Mouse (Mus musculus): Measurements from ENCODE around the gene Chd2. TPM values are rescaled to one million over a fixed set of nuclear protein-coding genes. Genes with fewer than 3 reads are reported as not detected.
A peak's percentile ranks its signal among the peaks of the same experiment; 100 is the strongest.

Chd2 gene
- polyA plus RNA-seq, 1 experiment from 2014 or later, result 64.4 TPM

- H3K4me3 ChIP-seq (ENCODE audit: low read depth, low read length), result no peak overlapping the region
- DNase-seq (ENCODE audit: low spot score) (no peak), ATAC-seq (ENCODE audit: low FRiP score) (no peak)
- H3K27me3 ChIP-seq (ENCODE audit: control insufficient read depth, insufficient read depth, low read length), result no peaks in the 10 kb centered on the region
- H3K36me3 ChIP-seq (ENCODE audit: control insufficient read depth, insufficient read depth, low read length), result peaks cover 14% of the 10 kb centered on the region
- no peak overlapping the region for H3K9ac ChIP-seq (ENCODE audit: low read depth, low read length)
- H3K4me1 ChIP-seq (replicated peaks; ENCODE audit: control insufficient read depth, insufficient read depth, low read length), result no peaks in the 10 kb centered on the region
- H3K4me2 ChIP-seq (replicated peaks; ENCODE audit: low read depth, low read length), result no peak overlapping the region
- no peak overlapping the region for H3K27ac ChIP-seq (ENCODE audit: low read depth, low read length)
- no peaks in the 10 kb centered on the region for H3K9me3 ChIP-seq (ENCODE audit: control insufficient read depth, low read length)
- 85% methylated on average over 11 of the region's 11 CpGs for WGBS
Observed at GRCm38 (mm10) chr7:73478157-73479058, 63.2 kb downstream of the Chd2 start.

GRCm38 (mm10) chr7:73467741-73468140 lies 73.9 kb downstream of the Chd2 start:
- 96% methylated on average over 3 of the region's 3 CpGs for WGBS
- H3K27me3 ChIP-seq (ENCODE audit: control insufficient read depth, insufficient read depth, low read length), result no peaks in the 10 kb centered on the region
- no peak overlapping the region for H3K4me3 ChIP-seq (ENCODE audit: low read depth, low read length)
- H3K36me3 ChIP-seq (ENCODE audit: control insufficient read depth, insufficient read depth, low read length), result peaks cover 28% of the 10 kb centered on the region
- no peak for ATAC-seq (ENCODE audit: low FRiP score)
- no peaks in the 10 kb centered on the region for H3K4me1 ChIP-seq (replicated peaks; ENCODE audit: control insufficient read depth, insufficient read depth, low read length)
- H3K27ac ChIP-seq (ENCODE audit: low read depth, low read length), result no peak overlapping the region
- no peak overlapping the region for H3K4me2 ChIP-seq (replicated peaks; ENCODE audit: low read depth, low read length)
- H3K9ac ChIP-seq (ENCODE audit: low read depth, low read length), result no peak overlapping the region
- no peaks in the 10 kb centered on the region for H3K9me3 ChIP-seq (ENCODE audit: control insufficient read depth, low read length)
- DNase-seq (ENCODE audit: low spot score), result no peak

GRCm38 (mm10) chr7:73463546-73463945 lies 78.1 kb downstream of the Chd2 start:
- no peak for ATAC-seq (ENCODE audit: low FRiP score)
- DNase-seq (ENCODE audit: low spot score), result no peak
- Histone ChIP-seq H3K36me3 (ENCODE audit: control insufficient read depth, insufficient read depth, low read length) (peaks cover 35% of the 10 kb centered on the region), H3K4me1 (replicated peaks; ENCODE audit: control insufficient read depth, insufficient read depth, low read length) (no peaks in the 10 kb centered on the region), H3K9ac (ENCODE audit: low read depth, low read length) (no peak overlapping the region), H3K9me3 (ENCODE audit: control insufficient read depth, low read length) (no peaks in the 10 kb centered on the region), H3K27ac (ENCODE audit: low read depth, low read length) (no peak overlapping the region), H3K4me3 (ENCODE audit: low read depth, low read length) (no peak overlapping the region), H3K27me3 (ENCODE audit: control insufficient read depth, insufficient read depth, low read length) (no peaks in the 10 kb centered on the region), H3K4me2 (replicated peaks; ENCODE audit: low read depth, low read length) (no peak overlapping the region)
- WGBS, result 94% methylated on average over 2 of the region's 2 CpGs

- H3K36me3 ChIP-seq (ENCODE audit: control insufficient read depth, insufficient read depth, low read length), result peaks cover 23% of the 10 kb centered on the region
- no peaks in the 10 kb centered on the region for H3K9me3 ChIP-seq (ENCODE audit: control insufficient read depth, low read length)
- H3K9ac ChIP-seq (ENCODE audit: low read depth, low read length), result no peak overlapping the region
- 92% methylated on average over 12 of the region's 12 CpGs for WGBS
- no peak overlapping the region for H3K4me3 ChIP-seq (ENCODE audit: low read depth, low read length)
- ATAC-seq (ENCODE audit: low FRiP score), result no peak
- no peak overlapping the region for H3K27ac ChIP-seq (ENCODE audit: low read depth, low read length)
- H3K4me2 ChIP-seq (replicated peaks; ENCODE audit: low read depth, low read length), result no peak overlapping the region
- H3K27me3 ChIP-seq (ENCODE audit: control insufficient read depth, insufficient read depth, low read length), result no peaks in the 10 kb centered on the region
- no peaks in the 10 kb centered on the region for H3K4me1 ChIP-seq (replicated peaks; ENCODE audit: control insufficient read depth, insufficient read depth, low read length)
- no peak for DNase-seq (ENCODE audit: low spot score)
Observed at GRCm38 (mm10) chr7:73454113-73454512, 87.5 kb downstream of the Chd2 start.

GRCm38 (mm10) chr7:73452187-73452808 lies 89.3 kb downstream of the Chd2 start:
- H3K36me3 ChIP-seq (ENCODE audit: control insufficient read depth, insufficient read depth, low read length), result peaks cover 26% of the 10 kb centered on the region
- no peak overlapping the region for H3K4me3 ChIP-seq (ENCODE audit: low read depth, low read length)
- WGBS, result 96% methylated on average over 3 of the region's 3 CpGs
- H3K4me1 ChIP-seq (replicated peaks; ENCODE audit: control insufficient read depth, insufficient read depth, low read length), result no peaks in the 10 kb centered on the region
- no peak for ATAC-seq (ENCODE audit: low FRiP score)
- no peak for DNase-seq (ENCODE audit: low spot score)
- no peaks in the 10 kb centered on the region for H3K9me3 ChIP-seq (ENCODE audit: control insufficient read depth, low read length)
- no peak overlapping the region for H3K9ac ChIP-seq (ENCODE audit: low read depth, low read length)
- H3K27me3 ChIP-seq (ENCODE audit: control insufficient read depth, insufficient read depth, low read length), result no peaks in the 10 kb centered on the region
- H3K4me2 ChIP-seq (replicated peaks; ENCODE audit: low read depth, low read length), result no peak overlapping the region
- no peak overlapping the region for H3K27ac ChIP-seq (ENCODE audit: low read depth, low read length)

GRCm38 (mm10) chr7:73451594-73451993 lies 90.0 kb downstream of the Chd2 start:
- DNase-seq (ENCODE audit: low spot score) (no peak), ATAC-seq (ENCODE audit: low FRiP score) (no peak)
- WGBS, result 95% methylated on average over 4 of the region's 4 CpGs
- no peaks in the 10 kb centered on the region for H3K27me3 ChIP-seq (ENCODE audit: control insufficient read depth, insufficient read depth, low read length)
- no peaks in the 10 kb centered on the region for H3K9me3 ChIP-seq (ENCODE audit: control insufficient read depth, low read length)
- H3K4me1 ChIP-seq (replicated peaks; ENCODE audit: control insufficient read depth, insufficient read depth, low read length), result no peaks in the 10 kb centered on the region
- peaks cover 26% of the 10 kb centered on the region for H3K36me3 ChIP-seq (ENCODE audit: control insufficient read depth, insufficient read depth, low read length)
- no peak overlapping the region for H3K27ac ChIP-seq (ENCODE audit: low read depth, low read length)
- H3K4me3 ChIP-seq (ENCODE audit: low read depth, low read length), result no peak overlapping the region
- H3K9ac ChIP-seq (ENCODE audit: low read depth, low read length), result no peak overlapping the region
- H3K4me2 ChIP-seq (replicated peaks; ENCODE audit: low read depth, low read length), result no peak overlapping the region

GRCm38 (mm10) chr7:73442246-73442645 lies 99.4 kb downstream of the Chd2 start:
- Histone ChIP-seq H3K27ac (ENCODE audit: low read depth, low read length) (no peak overlapping the region), H3K36me3 (ENCODE audit: control insufficient read depth, insufficient read depth, low read length) (peaks cover 52% of the 10 kb centered on the region), H3K4me1 (replicated peaks; ENCODE audit: control insufficient read depth, insufficient read depth, low read length) (no peaks in the 10 kb centered on the region), H3K27me3 (ENCODE audit: control insufficient read depth, insufficient read depth, low read length) (no peaks in the 10 kb centered on the region), H3K9me3 (ENCODE audit: control insufficient read depth, low read length) (no peaks in the 10 kb centered on the region), H3K4me2 (replicated peaks; ENCODE audit: low read depth, low read length) (no peak overlapping the region), H3K4me3 (ENCODE audit: low read depth, low read length) (no peak overlapping the region), H3K9ac (ENCODE audit: low read depth, low read length) (no peak overlapping the region)
- ATAC-seq (ENCODE audit: low FRiP score) (no peak), DNase-seq (ENCODE audit: low spot score) (no peak)
- 97% methylated on average over 4 of the region's 4 CpGs for WGBS

- ATAC-seq (ENCODE audit: low FRiP score), result no peak
- Histone ChIP-seq H3K4me2 (replicated peaks; ENCODE audit: low read depth, low read length) (no peak overlapping the region), H3K27me3 (ENCODE audit: control insufficient read depth, insufficient read depth, low read length) (no peaks in the 10 kb centered on the region), H3K9ac (ENCODE audit: low read depth, low read length) (no peak overlapping the region), H3K9me3 (ENCODE audit: control insufficient read depth, low read length) (no peaks in the 10 kb centered on the region), H3K36me3 (ENCODE audit: control insufficient read depth, insufficient read depth, low read length) (peaks cover 52% of the 10 kb centered on the region), H3K27ac (ENCODE audit: low read depth, low read length) (no peak overlapping the region), H3K4me3 (ENCODE audit: low read depth, low read length) (no peak overlapping the region), H3K4me1 (replicated peaks; ENCODE audit: control insufficient read depth, insufficient read depth, low read length) (no peaks in the 10 kb centered on the region)
- 96% methylated on average over 3 of the region's 3 CpGs for WGBS
- DNase-seq (ENCODE audit: low spot score), result no peak
Observed at GRCm38 (mm10) chr7:73441802-73442201, 99.8 kb downstream of the Chd2 start.

GRCm38 (mm10) chr7:73435685-73436084 lies 105.9 kb downstream of the Chd2 start:
- Histone ChIP-seq H3K4me1 (replicated peaks; ENCODE audit: control insufficient read depth, insufficient read depth, low read length) (no peaks in the 10 kb centered on the region), H3K27ac (ENCODE audit: low read depth, low read length) (no peak overlapping the region), H3K36me3 (ENCODE audit: control insufficient read depth, insufficient read depth, low read length) (peaks cover 26% of the 10 kb centered on the region), H3K27me3 (ENCODE audit: control insufficient read depth, insufficient read depth, low read length) (no peaks in the 10 kb centered on the region), H3K4me2 (replicated peaks; ENCODE audit: low read depth, low read length) (no peak overlapping the region), H3K9ac (ENCODE audit: low read depth, low read length) (no peak overlapping the region), H3K9me3 (ENCODE audit: control insufficient read depth, low read length) (no peaks in the 10 kb centered on the region), H3K4me3 (ENCODE audit: low read depth, low read length) (no peak overlapping the region)
- ATAC-seq (ENCODE audit: low FRiP score) (no peak; the same call in 1 of the 2 replicates), DNase-seq (ENCODE audit: low spot score) (peak; percentile 62)
- WGBS, result 78% methylated on average over 12 of the region's 12 CpGs
